Mouse (Mus musculus) bone marrow macrophage, adult 2 months (primary cell): ENCODE results near the gene Catsper2.

ENCODE experiments used
- CTCF ChIP-seq: IDR thresholded peaks from 2 replicates; pipeline ENCODE4 v1.5.1; 2012; ENCODE audit warnings: low read depth, mild to moderate bottlenecking, low read length, moderate library complexity
- POLR2A ChIP-seq: IDR thresholded peaks from 2 replicates; pipeline ENCODE4 v1.6.1; 2012; ENCODE audit warnings: mild to moderate bottlenecking, low read depth, low read length, borderline replicate concordance

DNA sequence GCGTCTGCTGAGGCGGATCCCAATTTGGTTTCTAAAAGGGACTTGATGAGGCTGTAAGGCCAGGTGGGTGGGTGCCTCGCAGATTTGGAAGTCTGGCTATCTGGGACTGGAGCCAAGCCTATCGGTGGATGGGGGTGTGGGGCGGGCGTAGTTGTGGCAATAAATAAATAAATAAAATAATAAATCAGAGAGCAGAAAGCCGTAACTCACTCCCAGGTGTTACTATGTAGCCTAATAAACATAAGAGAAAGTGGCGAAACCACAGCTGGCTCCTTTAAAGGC lies 29.4 kb upstream of the Catsper2 start:
- TF ChIP-seq CTCF (no peak), POLR2A (no peak)
